Mouse (Mus musculus) limb, embryonic 11.5 days (tissue): ENCODE results near the gene Heatr5a. TPM values are rescaled to one million over a fixed set of nuclear protein-coding genes. Genes with fewer than 3 reads are reported as not detected.
A peak's percentile ranks its signal among the peaks of the same experiment; 100 is the strongest.

Source experiments
- ATAC-seq: fragments of 200-750 bp; cut with Nextera tagmentation; 2 replicates; pipeline ENCODE4 v1.8.0; 2017; ENCODE audit warnings: low read depth; ENCODE audit not compliant: insufficient number of reproducible peaks, low FRiP score, low TSS enrichment
- DNase-seq: peaks from one replicate; pipeline ENCODE4 v3.0.0-alpha.2; 2015; ENCODE audit warnings: low spot score
- H3K27ac ChIP-seq: fragments of 300-500 bp; sonication (generic); replicated peaks from 2 replicates; pipeline ENCODE4 v1.5.1; 2014; ENCODE audit warnings: low read depth, mild to moderate bottlenecking, low read length
- H3K27me3 ChIP-seq: fragments of 300-500 bp; sonication (generic); 2 replicates; pipeline ENCODE4 v1.6.1; 2014; ENCODE audit warnings: mild to moderate bottlenecking, low read length, mixed read lengths; ENCODE audit not compliant: control insufficient read depth, insufficient read depth
- H3K36me3 ChIP-seq: fragments of 300-500 bp; sonication (generic); 2 replicates; pipeline ENCODE4 v1.6.1; 2014; ENCODE audit warnings: mild to moderate bottlenecking, low read length, moderate library complexity, mixed read lengths; ENCODE audit not compliant: control insufficient read depth, insufficient read depth
- H3K4me1 ChIP-seq: fragments of 300-500 bp; sonication (generic); 2 replicates; pipeline ENCODE4 v1.6.1; 2014; ENCODE audit warnings: low read length, mixed read lengths; ENCODE audit not compliant: control insufficient read depth, insufficient read depth
- H3K4me2 ChIP-seq: fragments of 300-500 bp; sonication (generic); 2 replicates; pipeline ENCODE4 v1.6.1; 2014; ENCODE audit warnings: low read depth, mild to moderate bottlenecking, moderate library complexity; ENCODE audit not compliant: severe bottlenecking
- H3K4me3 ChIP-seq: fragments of 300-500 bp; sonication (generic); 2 replicates; pipeline ENCODE4 v1.5.1; 2014; ENCODE audit warnings: low read depth, low read length
- H3K9ac ChIP-seq: fragments of 300-500 bp; sonication (generic); 2 replicates; pipeline ENCODE4 v1.6.1; 2014; ENCODE audit warnings: mild to moderate bottlenecking, low read length
- H3K9me3 ChIP-seq: fragments of 300-500 bp; sonication (generic); 2 replicates; pipeline ENCODE4 v1.6.1; 2016; ENCODE audit warnings: low read length; ENCODE audit not compliant: control insufficient read depth
- WGBS: fragments of 180-500 bp; shearing (Covaris S2); extraction: QIAGEN DNeasy Blood & Tissue Kit; methylation state at CpG from one replicate; pipeline ENCODE4 v1.1.7; 2014; 5-methylcytosine and 5-hydroxymethylcytosine counted together
- polyA plus RNA-seq: library from polyadenylated mRNA; unstranded; fragments of >200 nt; fragmentation: Nextera tagmentation; extraction: Ambion mirVana; gene quantifications from 2 replicates; pipeline ENCODE4 v1.2.1, GENCODE M21; 2014

Gene Heatr5a
- polyA plus RNA-seq, 1 experiment from 2014 or later = 10.6 TPM

DNA sequence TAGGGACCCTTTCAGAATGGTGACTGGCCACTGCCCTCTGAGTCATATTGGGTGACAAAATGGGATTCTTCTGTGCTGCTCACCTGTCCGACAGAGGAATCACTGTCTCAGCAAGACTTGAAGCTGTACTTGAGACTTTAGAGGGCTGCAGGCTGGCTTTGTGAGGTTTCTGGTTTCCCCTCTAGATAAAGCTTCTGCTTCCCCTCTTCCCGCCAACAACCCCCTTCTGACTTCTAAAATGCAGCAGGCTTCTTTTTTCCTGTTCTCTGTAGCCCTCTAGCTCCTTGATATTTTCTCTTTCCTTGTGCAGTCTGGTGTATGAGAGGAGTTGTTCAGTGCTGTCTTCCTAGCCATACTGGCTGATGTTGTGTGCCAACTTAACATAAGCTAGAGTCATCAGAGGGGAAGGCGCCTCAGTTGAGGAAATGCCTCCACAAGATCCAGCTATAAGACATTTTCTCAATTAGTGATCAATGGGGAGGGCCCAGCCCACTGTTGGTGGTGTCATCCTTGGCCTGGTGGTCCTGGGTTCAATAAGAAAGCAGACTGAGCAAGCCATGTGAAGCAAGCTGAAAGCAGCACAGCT lies 14.1 kb upstream of the Heatr5a start:
- Histone ChIP-seq H3K27ac (no peak overlapping the region), H3K4me2 (no peak overlapping the region), H3K9me3 (no peaks in the 10 kb centered on the region), H3K9ac (no peak overlapping the region), H3K4me1 (no peaks in the 10 kb centered on the region), H3K36me3 (no peaks in the 10 kb centered on the region; the same call in 1 of the 2 replicates), H3K27me3 (no peaks in the 10 kb centered on the region), H3K4me3 (no peak overlapping the region)
- DNase-seq (no peak), ATAC-seq (no peak)
- WGBS = 93% methylated on average over 3 of the region's 3 CpGs

DNA sequence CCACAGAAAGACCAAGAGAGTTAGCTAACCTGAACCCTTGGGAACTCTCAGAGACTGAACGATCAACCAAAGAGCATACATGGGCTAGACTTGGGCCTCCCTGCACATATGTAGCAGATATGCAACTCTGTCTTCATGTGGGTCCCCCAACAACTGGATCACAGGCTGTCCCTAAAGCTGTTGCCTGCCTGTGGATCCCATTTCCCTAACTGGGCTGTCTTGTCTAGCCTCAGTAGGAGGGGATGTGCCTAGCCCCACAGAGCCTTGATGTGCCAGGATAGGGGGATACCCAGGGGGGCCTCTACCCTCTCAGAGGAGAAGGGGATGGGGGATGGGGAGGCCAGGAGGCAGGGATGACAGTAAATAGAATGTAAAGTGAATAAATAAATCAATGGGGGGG lies 12.5 kb upstream of the Heatr5a start:
- WGBS = 95% methylated on average over 1 of the region's 1 CpGs

DNA sequence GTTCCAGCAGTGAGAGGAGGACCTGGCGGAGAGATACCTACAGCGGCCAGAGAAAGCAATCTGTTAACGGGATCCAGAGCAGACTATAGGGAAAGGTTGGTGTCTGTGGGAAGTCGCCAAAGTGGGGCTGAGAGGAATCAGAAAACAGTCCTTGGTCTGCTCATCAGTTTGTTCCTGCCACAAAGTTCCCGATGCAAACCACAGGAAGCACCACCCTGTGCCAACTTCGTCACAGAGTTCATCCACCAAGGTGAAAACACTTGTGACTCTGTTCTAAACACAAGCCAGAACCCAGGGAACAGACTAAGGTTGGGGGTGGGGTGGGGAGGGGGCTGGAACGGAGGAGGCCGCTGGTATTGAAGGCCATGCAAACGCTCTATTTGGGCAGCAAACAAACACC lies 5.4 kb upstream of the Heatr5a start:
- H3K4me1 ChIP-seq = no peaks in the 10 kb centered on the region
- 74% methylated on average over 9 of the region's 9 CpGs for WGBS
- no peaks in the 10 kb centered on the region for H3K36me3 ChIP-seq
- no peaks in the 10 kb centered on the region for H3K9me3 ChIP-seq
- no peak overlapping the region for H3K27ac ChIP-seq
- no peak overlapping the region for H3K4me3 ChIP-seq
- DNase-seq (no peak), ATAC-seq (no peak)
- no peak overlapping the region for H3K9ac ChIP-seq
- H3K4me2 ChIP-seq = no peak overlapping the region
- H3K27me3 ChIP-seq = no peaks in the 10 kb centered on the region

More for the DNA sequence above, 12.5 kb upstream of the Heatr5a start:
- Histone ChIP-seq H3K4me1 (no peaks in the 10 kb centered on the region), H3K9ac (no peak overlapping the region), H3K27ac (no peak overlapping the region), H3K4me3 (no peak overlapping the region), H3K36me3 (no peaks in the 10 kb centered on the region), H3K4me2 (no peak overlapping the region), H3K27me3 (no peaks in the 10 kb centered on the region), H3K9me3 (no peaks in the 10 kb centered on the region)
- ATAC-seq (no peak), DNase-seq (no peak)

DNA sequence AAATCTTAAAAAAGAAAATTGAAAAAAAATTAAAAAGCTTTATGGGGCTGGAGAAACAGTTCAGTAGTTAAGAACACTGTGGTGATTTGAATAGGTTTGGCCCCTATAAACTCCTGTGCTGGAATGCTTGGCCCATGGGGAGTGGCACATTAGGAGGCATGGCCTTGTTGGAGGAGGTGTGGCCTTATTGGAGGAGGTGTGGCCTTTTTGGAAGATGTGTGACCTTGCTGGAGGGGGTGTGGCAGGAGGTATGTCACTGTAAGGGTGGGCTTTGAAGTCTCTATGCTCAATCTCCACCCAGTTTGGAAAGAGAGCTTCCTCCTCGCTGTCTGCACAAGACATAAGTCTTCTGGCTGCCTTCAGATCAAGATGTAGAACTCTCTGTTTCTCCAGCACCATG lies 3.3 kb upstream of the Heatr5a start:
- no peaks in the 10 kb centered on the region for H3K27me3 ChIP-seq
- no peak for ATAC-seq

DNA sequence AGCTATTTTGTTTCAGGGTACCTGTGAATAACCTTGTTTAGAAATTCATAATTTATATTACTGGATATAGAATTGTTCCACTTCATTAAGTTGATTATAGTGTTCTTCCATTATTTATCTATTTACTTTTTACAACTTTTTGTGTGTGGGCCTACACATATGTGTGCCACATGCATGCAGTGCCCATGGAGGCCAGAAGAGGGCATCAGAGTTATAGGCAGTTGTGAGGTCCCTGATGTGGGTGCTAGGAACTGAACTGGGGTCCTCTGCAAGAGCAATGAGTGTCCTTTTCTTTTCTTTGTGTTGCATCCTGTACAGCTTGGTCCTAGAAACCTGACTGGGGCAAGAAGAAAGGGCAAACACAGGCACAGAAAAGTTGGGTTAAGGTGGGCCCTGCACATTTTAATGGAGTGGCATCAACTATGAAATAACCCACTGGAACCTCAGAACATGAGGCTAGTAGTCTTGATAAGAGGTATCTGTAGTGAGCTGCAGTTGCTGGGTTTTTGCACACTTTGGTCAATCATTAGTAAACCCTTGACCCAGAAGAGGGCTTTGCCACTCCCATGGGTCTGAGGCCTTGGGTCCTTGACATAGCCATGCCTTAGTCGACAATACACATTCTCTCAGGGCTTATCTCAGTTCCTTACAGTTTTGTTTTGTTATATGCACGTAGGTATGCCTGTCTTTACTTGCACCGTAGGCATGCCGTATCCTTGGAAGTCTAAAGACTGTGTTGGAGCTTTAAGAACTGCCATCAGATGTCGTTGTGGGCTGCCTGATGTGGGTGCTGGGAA lies 1.3 kb upstream of the Heatr5a start:
- Histone ChIP-seq H3K4me3 (no peak overlapping the region), H3K4me1 (no peaks in the 10 kb centered on the region), H3K27me3 (no peaks in the 10 kb centered on the region), H3K9me3 (no peaks in the 10 kb centered on the region), H3K4me2 (no peak overlapping the region), H3K36me3 (no peaks in the 10 kb centered on the region), H3K27ac (no peak overlapping the region), H3K9ac (no peak overlapping the region)
- ATAC-seq = no peak
- 89% methylated on average over 5 of the region's 5 CpGs for WGBS
- no peak for DNase-seq

More for the DNA sequence above, 3.3 kb upstream of the Heatr5a start:
- DNase-seq = no peak
- H3K27ac ChIP-seq = no peak overlapping the region
- H3K36me3 ChIP-seq = no peaks in the 10 kb centered on the region
- 87% methylated on average over 1 of the region's 1 CpGs for WGBS
- no peaks in the 10 kb centered on the region for H3K9me3 ChIP-seq
- no peak overlapping the region for H3K4me3 ChIP-seq
- no peak overlapping the region for H3K4me2 ChIP-seq
- no peaks in the 10 kb centered on the region for H3K4me1 ChIP-seq
- H3K9ac ChIP-seq = no peak overlapping the region

DNA sequence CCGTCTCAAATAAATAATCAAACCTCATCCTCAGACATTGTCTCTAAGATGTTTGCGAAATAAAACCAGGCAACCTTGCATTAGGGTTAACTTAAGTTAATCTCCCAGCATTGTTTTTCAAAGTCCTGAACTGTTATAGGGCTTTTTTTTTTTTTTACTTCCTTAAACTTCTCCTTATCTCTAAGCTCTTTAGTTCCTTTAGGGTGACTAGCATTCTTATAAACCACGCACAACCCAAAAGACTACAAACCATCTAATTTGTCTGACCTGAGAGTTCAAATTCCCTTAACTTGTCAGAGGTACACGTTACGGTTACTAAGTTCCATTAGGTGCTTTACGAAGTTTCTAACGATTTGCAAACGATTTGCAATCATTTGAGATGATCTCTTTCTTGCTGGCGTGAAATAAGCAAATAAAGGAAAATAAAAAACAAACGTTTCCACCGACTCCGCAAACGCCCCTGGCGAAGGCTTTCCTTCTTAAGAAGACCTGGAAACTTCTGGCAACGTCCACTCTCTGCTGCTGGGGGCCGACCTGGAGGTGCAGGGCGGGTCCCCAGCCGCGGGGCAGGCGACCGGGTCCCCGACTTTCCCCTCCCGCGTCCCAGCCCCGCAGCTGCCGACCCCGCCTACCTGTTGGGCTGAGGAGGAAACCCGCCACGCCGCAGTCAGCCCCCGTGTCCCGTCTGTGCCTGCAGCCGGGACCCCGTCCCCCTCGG lies 610 bp downstream of the Heatr5a start:
- Histone ChIP-seq H3K4me1 (no peaks in the 10 kb centered on the region), H3K36me3 (no peaks in the 10 kb centered on the region), H3K4me2 (peak overlapping the region; percentile 62), H3K9me3 (no peaks in the 10 kb centered on the region), H3K4me3 (peak overlapping the region; percentile 95), H3K27ac (peak overlapping the region; percentile 76), H3K9ac (peak overlapping the region; percentile 86), H3K27me3 (no peaks in the 10 kb centered on the region)
- peak; percentile 52; the same call in 1 of the 2 replicates for ATAC-seq
- DNase-seq = no peak
- 2% methylated on average over 35 of the region's 35 CpGs for WGBS

DNA sequence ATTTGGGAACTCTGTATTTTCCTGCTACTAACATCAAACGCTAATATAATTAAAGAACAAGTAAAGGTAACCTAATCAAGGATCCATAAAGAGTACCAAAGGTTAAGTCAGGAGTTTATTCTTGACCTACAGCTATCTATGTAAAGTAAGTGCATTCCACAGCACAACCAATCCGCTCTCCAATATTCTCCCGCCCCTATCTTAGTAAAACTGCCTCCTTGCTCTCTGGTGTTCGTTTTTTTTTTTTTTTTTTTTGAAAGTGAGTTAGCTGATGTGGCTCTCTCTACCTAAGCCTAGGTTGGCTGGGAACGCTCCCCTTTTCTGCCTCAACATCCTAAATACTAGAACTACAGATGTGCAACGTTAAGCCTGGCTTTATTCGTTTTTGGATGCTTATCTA lies 1.2 kb downstream of the Heatr5a start:
- Histone ChIP-seq H3K27ac (no peak overlapping the region), H3K9ac (no peak overlapping the region), H3K4me3 (peak overlapping the region; percentile 95), H3K36me3 (no peaks in the 10 kb centered on the region), H3K4me2 (peak overlapping the region; percentile 62), H3K9me3 (no peaks in the 10 kb centered on the region), H3K27me3 (no peaks in the 10 kb centered on the region), H3K4me1 (no peaks in the 10 kb centered on the region)
- DNase-seq = no peak
- WGBS = 20% methylated on average over 7 of the region's 7 CpGs
- no peak for ATAC-seq

DNA sequence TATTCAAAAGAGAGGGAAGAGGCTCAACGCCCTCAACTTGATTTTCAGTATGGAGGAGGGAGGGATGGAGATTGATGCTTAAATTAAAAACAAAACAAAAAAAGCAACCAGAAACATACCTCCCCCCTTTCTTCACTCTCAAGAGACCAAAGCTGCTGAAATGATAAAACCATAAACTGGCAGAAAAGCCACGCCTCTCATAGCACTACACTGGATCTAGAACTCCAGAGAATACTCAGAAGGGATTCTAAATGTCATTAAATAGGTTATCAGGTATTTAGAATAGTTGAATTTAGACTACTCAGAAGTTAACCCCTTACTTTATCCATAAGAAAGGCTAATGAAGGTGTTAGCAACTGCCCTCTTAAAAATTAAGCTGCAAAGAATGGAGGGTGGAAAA lies 2.0 kb downstream of the Heatr5a start:
- WGBS = 89% methylated on average over 2 of the region's 2 CpGs
- no peaks in the 10 kb centered on the region for H3K9me3 ChIP-seq
- no peak overlapping the region for H3K27ac ChIP-seq
- H3K4me2 ChIP-seq = no peak overlapping the region
- no peak overlapping the region for H3K9ac ChIP-seq
- ATAC-seq = no peak
- H3K36me3 ChIP-seq = no peaks in the 10 kb centered on the region
- no peaks in the 10 kb centered on the region for H3K4me1 ChIP-seq
- no peak for DNase-seq
- no peak overlapping the region for H3K4me3 ChIP-seq
- H3K27me3 ChIP-seq = no peaks in the 10 kb centered on the region
